Mouse (Mus musculus): ENCODE data around the gene Fgfr2.
A peak's percentile ranks its signal among the peaks of the same experiment; 100 is the strongest.

GRCm38 (mm10) chr7:132575623-132576022 is 547.5 kb downstream of the Fgfr2 start:
- TF ChIP-seq POLR2A (IDR thresholded peaks at IDR 0.05; ENCODE audit: borderline replicate concordance, extremely low read depth, insufficient read depth, insufficient read length, poor library complexity, severe bottlenecking), result no peak
- TF ChIP-seq CTCF (IDR thresholded peaks at IDR 0.05; ENCODE audit: borderline replicate concordance, extremely low read depth, insufficient read depth, insufficient read length), result peak; percentile 72

Data from brain, embryonic 14.5 days (tissue).